In genomic region chr2:13539860-13540259, GRCm38 (mm10) we compare ENCODE assay signal across 29 mouse cellular contexts. TPM values are rescaled to one million over a fixed set of nuclear protein-coding genes. Genes with fewer than 3 reads are reported as not detected.
A peak's percentile ranks its signal among the peaks of the same experiment; 100 is the strongest.
DNase-seq lines count a peak whose midpoint lies in the region; ATAC-seq and TF ChIP-seq lines count a peak whose summit lies in the region.
"Had no signal": no experiment of that assay in that cellular context is flagged by ENCODE, and none has a peak within 500 bp of the region (broad histone marks: within the 10 kb centered on the region; RNA-seq: fewer than 3 reads in every experiment).

No protein-coding gene starts in this region.

- H3K9ac ChIP-seq in liver, embryonic 12.5 days, result no peak overlapping the region
- H3K9ac ChIP-seq in liver, embryonic 11.5 days (ENCODE audit: low read depth, low read length), result no peak overlapping the region
- H3K9ac ChIP-seq: embryonic facial prominence, embryonic 13.5 days; forebrain, embryonic 12.5 days; forebrain, embryonic 15.5 days; hindbrain, embryonic 12.5 days; hindbrain, embryonic 15.5 days had no signal

- no peak overlapping the region for H3K4me2 ChIP-seq in liver, embryonic 12.5 days
- no peak overlapping the region for H3K4me2 ChIP-seq in liver, embryonic 11.5 days
- peak overlapping the region; percentile 33 for H3K4me2 ChIP-seq in myocyte (ENCODE audit: low read depth)
- H3K4me2 ChIP-seq: embryonic facial prominence, embryonic 13.5 days; forebrain, embryonic 12.5 days; forebrain, embryonic 15.5 days; heart, embryonic 11.5 days; hindbrain, embryonic 12.5 days; hindbrain, embryonic 15.5 days had no signal

- no peak for TF ChIP-seq POLR2A in myocyte (IDR thresholded peaks at IDR 0.05; ENCODE audit: insufficient read length, low read depth)

- H3K36me3 ChIP-seq in liver, embryonic 12.5 days, result no peaks in the 10 kb centered on the region
- H3K36me3 ChIP-seq in liver, embryonic 11.5 days (ENCODE audit: control insufficient read depth, insufficient read depth, low read length), result no peaks in the 10 kb centered on the region
- no peaks in the 10 kb centered on the region for H3K36me3 ChIP-seq in myocyte (ENCODE audit: control insufficient read depth, insufficient read depth)
- H3K36me3 ChIP-seq: embryonic facial prominence, embryonic 10.5 days; embryonic facial prominence, embryonic 13.5 days; forebrain, embryonic 12.5 days; forebrain, embryonic 15.5 days; G1E; hindbrain, embryonic 12.5 days; hindbrain, embryonic 15.5 days had no signal

- H3K27me3 ChIP-seq in liver, embryonic 12.5 days (replicated peaks), result no peaks in the 10 kb centered on the region
- H3K27me3 ChIP-seq in liver, embryonic 11.5 days (replicated peaks; ENCODE audit: control insufficient read depth, insufficient read depth, low read length), result no peaks in the 10 kb centered on the region
- H3K27me3 ChIP-seq in myocyte (ENCODE audit: control insufficient read depth, insufficient read depth, insufficient read length), result no peaks in the 10 kb centered on the region
- H3K27me3 ChIP-seq: CH12.LX; embryonic facial prominence, embryonic 13.5 days; forebrain, embryonic 12.5 days; forebrain, embryonic 15.5 days; hindbrain, embryonic 12.5 days; hindbrain, embryonic 15.5 days had no signal

- peaks cover 50% of the 10 kb centered on the region for H3K4me1 ChIP-seq in liver, embryonic 12.5 days
- peaks cover 13% of the 10 kb centered on the region for H3K4me1 ChIP-seq in liver, embryonic 11.5 days (replicated peaks; ENCODE audit: control insufficient read depth, insufficient read depth, low read length)

- ATAC-seq in liver, embryonic 12.5 days, result no peak
- no peak for ATAC-seq in liver, embryonic 11.5 days (replicated peaks; ENCODE audit: low FRiP score)
- ATAC-seq in granulocyte monocyte progenitor cell, adult 5-6 weeks (replicated peaks; ENCODE audit: poor library complexity, severe bottlenecking), result peak; percentile 20; the same call in 1 of the 2 replicates
- ATAC-seq: activated CD4-positive, CD25-positive, alpha-beta regulatory T cell, adult 4 months; forebrain, embryonic 15.5 days had no signal

- no peak overlapping the region for H3K4me3 ChIP-seq in liver, embryonic 12.5 days
- H3K4me3 ChIP-seq in liver, embryonic 11.5 days (ENCODE audit: low read depth, low read length), result no peak overlapping the region
- H3K4me3 ChIP-seq in myocyte, result no peak overlapping the region
- H3K4me3 ChIP-seq: embryonic facial prominence, embryonic 10.5 days; embryonic facial prominence, embryonic 13.5 days; erythroblast, embryonic 14.5 days; forebrain, embryonic 12.5 days; forebrain, embryonic 15.5 days; hindbrain, embryonic 12.5 days; hindbrain, embryonic 15.5 days had no signal

- H3K79me2 ChIP-seq in myocyte (ENCODE audit: control insufficient read depth, insufficient read depth), result peaks cover 6% of the 10 kb centered on the region

- no peaks in the 10 kb centered on the region for H3K9me3 ChIP-seq in liver, embryonic 12.5 days (replicated peaks)
- no peaks in the 10 kb centered on the region for H3K9me3 ChIP-seq in liver, embryonic 11.5 days (ENCODE audit: control insufficient read depth, low read length)
- H3K9me3 ChIP-seq: embryonic facial prominence, embryonic 10.5 days; embryonic facial prominence, embryonic 13.5 days; forebrain, embryonic 12.5 days; forebrain, embryonic 15.5 days; G1E; hindbrain, embryonic 12.5 days; hindbrain, embryonic 15.5 days had no signal

- peak overlapping the region; percentile 56; the same call in 1 of the 2 replicates for H3K27ac ChIP-seq in liver, embryonic 12.5 days
- no peak overlapping the region for H3K27ac ChIP-seq in liver, embryonic 11.5 days (ENCODE audit: low read depth, low read length)
- H3K27ac ChIP-seq: embryonic facial prominence, embryonic 10.5 days; embryonic facial prominence, embryonic 13.5 days; forebrain, embryonic 12.5 days; forebrain, embryonic 15.5 days; hindbrain, embryonic 12.5 days; hindbrain, embryonic 15.5 days had no signal

- no peak for DNase-seq in liver, embryonic 11.5 days (ENCODE audit: low spot score)
- DNase-seq in MN1 (ENCODE audit: low spot score), result peak; percentile 17
- no peak for DNase-seq in gastrocnemius, postnatal 10 days
- DNase-seq in kidney, postnatal 36 days, result no peak
- no peak for DNase-seq in urinary bladder, postnatal 25 days (ENCODE audit: low spot score)
- DNase-seq: adrenal gland, adult 8-10 months; adrenal gland, postnatal 25 days; B cell, adult 2 months; cerebellum, adult 18-20 months; cerebellum, adult 9-10 months; cerebellum, postnatal 14 days; embryo, embryonic 11 days; gastrocnemius, postnatal 14 days; heart, adult 18-20 months had no signal

- 44% methylated on average over 1 of the region's 1 CpGs for WGBS in liver, embryonic 12.5 days (ENCODE audit: insufficient replicate concordance)
- WGBS in liver, embryonic 11.5 days, result 76% methylated on average over 1 of the region's 1 CpGs

- no peak overlapping the region for H3ac ChIP-seq in myocyte (ENCODE audit: control insufficient read depth, insufficient read length)

TF ChIP-seq in myocyte, 11 proteins besides CTCF, POLR2A, EP300 and RAD21:
- TF ChIP-seq MAX (IDR thresholded peaks at IDR 0.05; ENCODE audit: low read depth) (no peak), MYOG (IDR thresholded peaks at IDR 0.05; ENCODE audit: control insufficient read depth in 1 of 3, insufficient read depth in 1 of 3, insufficient read length in 2 of 3, low read depth in 2 of 3) (no peak), MYOD1 (IDR thresholded peaks at IDR 0.05; ENCODE audit: control insufficient read depth in 1 of 3, insufficient read length in 2 of 3, low read depth in 2 of 3) (no peak), CEBPB (IDR thresholded peaks at IDR 0.05; ENCODE audit: insufficient read depth, poor library complexity, severe bottlenecking) (no peak), TCF3 (IDR thresholded peaks at IDR 0.05; ENCODE audit: insufficient read length, low read depth) (no peak), TCF12 (IDR thresholded peaks at IDR 0.05; ENCODE audit: insufficient read depth, poor library complexity, severe bottlenecking) (no peak), POLR2AphosphoS2 (IDR thresholded peaks at IDR 0.05; ENCODE audit: insufficient read length, low read depth) (no peak)

RNA-seq across cellular contexts. Expression of gene Trdmt1, which starts 4.6 kb away (rescaled TPM):
- polyA plus RNA-seq in liver, embryonic 12.5 days (2016; fragmentation: Nextera tagmentation; extraction: Ambion mirVana), result 6.3 and 6.6 TPM in 2 replicates
- polyA plus RNA-seq in liver, embryonic 11.5 days (2014; fragmentation: Nextera tagmentation; extraction: Ambion mirVana), result 10.2 and 13.4 TPM in 2 replicates
- total RNA-seq in granulocyte monocyte progenitor cell, adult 5-6 weeks (2014; fragmentation: Nextera tagmentation), result 6.4 and 9.6 TPM in 2 replicates
- total RNA-seq in granulocyte monocyte progenitor cell, adult 5-6 weeks (2017), result 9.9 and 24.3 TPM in 2 replicates
- 2.2 TPM for polyA plus RNA-seq in myocyte (2012; fragmentation: generic; extraction: Trizol)
- 1 to 10 TPM; 4.2 to 7.6 TPM for total RNA-seq in gastrocnemius, postnatal 10 days (2021)

RNA-seq across cellular contexts. Expression of gene Vim, which starts 33.9 kb away (rescaled TPM):
- 114 and 120 TPM in 2 replicates for polyA plus RNA-seq in liver, embryonic 12.5 days (2016; fragmentation: Nextera tagmentation; extraction: Ambion mirVana)
- 222 and 235 TPM in 2 replicates for polyA plus RNA-seq in liver, embryonic 11.5 days (2014; fragmentation: Nextera tagmentation; extraction: Ambion mirVana)
- 686 and 736 TPM in 2 replicates for total RNA-seq in granulocyte monocyte progenitor cell, adult 5-6 weeks (2014; fragmentation: Nextera tagmentation)
- 783 and 809 TPM in 2 replicates for total RNA-seq in granulocyte monocyte progenitor cell, adult 5-6 weeks (2017)
- polyA plus RNA-seq in myocyte (2012; fragmentation: generic; extraction: Trizol), result 3,783 TPM
- 100 to 1,000 TPM; 573 to 685 TPM for total RNA-seq in gastrocnemius, postnatal 10 days (2021)

RNA-seq across cellular contexts. Expression of gene Cubn, which starts 48.2 kb away (rescaled TPM):
- 0.07 and 0.20 TPM in 2 replicates for polyA plus RNA-seq in liver, embryonic 12.5 days (2016; fragmentation: Nextera tagmentation; extraction: Ambion mirVana)
- 0.14 and 0.15 TPM in 2 replicates for polyA plus RNA-seq in liver, embryonic 11.5 days (2014; fragmentation: Nextera tagmentation; extraction: Ambion mirVana)
- total RNA-seq in granulocyte monocyte progenitor cell, adult 5-6 weeks (2014; fragmentation: Nextera tagmentation), result not detected in 2 replicates
- total RNA-seq in granulocyte monocyte progenitor cell, adult 5-6 weeks (2017), result not detected in 2 replicates
- polyA plus RNA-seq in myocyte (2012; fragmentation: generic; extraction: Trizol), result 0.23 TPM
- total RNA-seq in gastrocnemius, postnatal 10 days (2021), result under 1 TPM; 0.14 to 0.20 TPM
- total RNA-seq: hematopoietic stem cell, adult 5-6 weeks had no signal
- polyA plus RNA-seq: erythroblast, embryonic 14.5 days; G1E had no signal

Comparison
In these comparisons a context has a peak if more than half of its experiments do, and no peak if none do; other contexts are left out.
1. RNA of gene Vim, which starts 33.9 kb away (polyA plus RNA-seq): 3,783 TPM in myocyte (single experiment); 222 to 235 TPM in liver, embryonic 11.5 days and 114 to 120 TPM in liver, embryonic 12.5 days; every median in the first group is over 10 times any median in the second.